Mouse (Mus musculus) CH12F3 (cell line): ENCODE results near the gene Fxyd3.

Experiments
- in situ Hi-C: fragments of 300-500 bp; cut with MboI; formaldehyde crosslinking; loops from 2 replicates; pipeline ENCODE4 v1.14.3; 2020; ENCODE audit warnings: low sequenced_read_pairs

The Fxyd3 gene

GRCm38 (mm10) chr7:31051321-31052021, 25.0 kb downstream of the Fxyd3 start, which contains the start of gene Fxyd7:
Fxyd7 (minus strand) TSS chr7:31051467.
- in situ Hi-C loops: no loop called here

- in situ Hi-C loops: no loop called here
Observed at GRCm38 (mm10) chr7:31050921-31051320, 25.6 kb downstream of the Fxyd3 start.

DNA sequence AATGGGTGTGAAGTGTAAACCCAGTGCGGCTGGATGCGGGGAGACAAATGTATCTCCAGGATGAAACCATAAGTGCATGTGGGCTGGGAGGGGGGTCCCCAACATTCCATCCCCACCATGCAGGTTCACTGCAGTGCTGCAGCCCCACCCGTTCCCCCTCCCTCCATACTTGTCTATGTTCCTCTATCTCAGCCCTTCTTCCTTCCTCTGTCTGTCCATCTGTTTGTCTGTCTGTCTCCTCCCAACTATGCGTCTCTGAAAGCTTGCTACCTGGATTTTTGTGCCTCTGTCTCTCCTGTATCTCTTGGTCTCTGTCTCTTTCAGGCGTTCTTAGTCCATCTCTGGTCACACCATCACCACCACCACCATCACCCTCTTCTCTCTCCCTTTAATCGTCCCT, 26.0 kb downstream of the Fxyd3 start:
- in situ Hi-C loops: no loop called here

DNA sequence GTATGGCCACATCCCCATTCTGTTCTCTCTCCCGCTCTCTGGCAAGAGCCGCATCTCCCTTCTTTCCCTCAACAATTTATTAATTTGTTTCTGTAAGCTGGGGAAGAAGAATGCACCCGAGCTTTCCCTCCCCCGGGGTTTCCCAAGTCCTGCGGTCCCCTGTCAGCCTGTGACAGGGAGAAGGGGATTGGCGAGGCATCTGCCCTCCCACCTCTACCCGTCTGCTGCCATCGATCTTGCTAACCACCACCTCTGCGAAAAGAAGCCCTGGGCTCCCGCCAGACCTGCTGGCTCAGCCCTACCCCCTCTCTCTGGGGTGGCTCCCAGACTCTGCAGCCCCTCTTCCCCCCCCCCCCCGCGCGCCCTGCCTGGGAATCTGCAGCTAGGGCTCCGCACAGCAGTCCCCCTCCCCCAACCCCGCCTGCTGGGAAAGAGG, 26.6 kb downstream of the Fxyd3 start:
- in situ Hi-C loops: no loop called here

DNA sequence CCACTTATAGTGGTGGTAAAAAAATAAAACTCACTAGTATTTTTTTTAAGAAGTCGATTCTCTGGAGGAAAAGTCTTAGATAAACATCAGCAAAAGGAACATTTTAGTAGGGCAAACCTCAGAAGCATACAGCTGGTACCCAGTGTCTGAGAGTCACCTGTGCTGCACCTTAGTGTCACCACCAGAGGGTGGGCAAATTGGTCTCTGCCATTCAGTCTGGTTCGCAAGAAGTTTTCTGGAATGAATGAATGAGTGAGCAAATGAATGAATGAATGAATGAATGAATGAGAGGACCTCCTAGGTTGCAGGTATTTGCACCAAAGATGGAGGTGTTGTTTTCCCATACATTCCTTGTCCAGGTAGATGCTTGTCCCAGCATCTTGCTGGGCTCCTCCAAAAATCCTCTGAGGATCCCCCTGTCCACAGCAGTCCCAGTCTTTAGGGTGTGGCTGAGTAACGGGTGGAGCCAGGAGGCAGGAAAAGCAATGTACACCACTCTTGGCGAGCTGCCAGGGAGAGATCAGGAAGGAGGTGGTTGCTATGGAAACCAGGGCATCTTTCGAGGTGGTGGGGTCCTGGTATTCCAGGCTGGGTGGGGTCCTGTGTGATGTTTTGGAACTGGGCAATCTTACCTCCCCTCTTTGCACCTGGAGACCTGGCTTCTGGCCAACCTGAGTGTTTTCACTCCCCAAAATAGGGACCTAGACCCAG, 27.2 kb downstream of the Fxyd3 start:
- in situ Hi-C loops: no loop called here

GRCm38 (mm10) chr7:31042431-31042910, 34.0 kb downstream of the Fxyd3 start, which contains the start of gene Fxyd5:
Fxyd5 (minus strand) TSS chr7:31042481.
- in situ Hi-C loops: no loop called here

DNA sequence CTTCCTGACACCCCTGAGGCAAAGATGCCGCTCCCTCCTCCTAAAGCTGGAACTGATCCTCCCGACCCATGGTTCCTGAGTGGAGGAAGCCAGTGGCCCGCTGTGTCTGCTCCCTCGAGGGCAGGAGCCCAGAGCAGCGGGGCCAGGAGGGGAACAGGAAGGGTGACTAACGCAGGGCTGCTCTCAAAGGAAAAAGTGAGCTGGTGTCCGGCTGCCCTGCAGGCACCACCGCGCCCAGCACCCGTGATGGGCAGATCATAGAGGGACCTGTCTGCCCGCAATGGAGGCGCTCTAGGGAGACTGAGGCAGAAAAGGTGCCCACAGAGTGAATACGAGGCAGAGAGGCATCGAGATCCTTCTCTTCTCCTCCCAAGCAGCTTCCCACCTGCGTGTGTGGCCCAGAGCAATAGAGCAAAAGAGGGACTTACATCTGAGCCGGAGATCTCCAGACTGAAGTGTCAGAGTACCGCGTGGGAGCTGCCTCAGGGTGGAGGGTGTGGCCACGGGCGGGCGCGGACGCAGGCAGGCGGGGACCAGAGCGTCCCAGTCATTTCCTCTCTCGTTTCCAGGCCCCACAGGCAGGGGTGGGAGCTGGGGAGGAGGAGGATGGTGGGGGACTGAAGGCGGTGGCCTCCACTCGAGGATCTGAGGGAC, 34.7 kb downstream of the Fxyd3 start:
- in situ Hi-C loops: no loop called here

DNA sequence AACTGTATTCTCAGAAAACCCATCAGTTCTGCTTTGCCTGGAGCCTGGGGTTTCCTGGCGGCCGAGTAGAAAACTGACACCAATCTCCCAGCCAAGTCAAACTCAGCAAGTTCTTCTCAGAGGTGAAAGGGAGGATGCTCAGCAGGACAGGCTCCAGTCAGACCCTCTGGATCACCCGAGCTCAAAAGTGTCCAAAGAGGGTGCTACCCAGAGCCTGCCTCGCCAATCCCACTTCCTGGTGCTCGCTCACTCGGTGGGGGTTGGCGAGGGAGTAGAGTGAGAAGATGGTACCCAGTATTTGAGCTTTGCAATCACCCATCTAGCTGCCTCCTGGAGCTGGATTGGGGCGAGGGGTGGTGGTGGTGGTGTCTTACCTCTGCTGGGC, 35.5 kb downstream of the Fxyd3 start:
- in situ Hi-C loops: no loop called here

- in situ Hi-C loops: no loop called here
Observed at GRCm38 (mm10) chr7:31040281-31041022, 36.1 kb downstream of the Fxyd3 start.

DNA sequence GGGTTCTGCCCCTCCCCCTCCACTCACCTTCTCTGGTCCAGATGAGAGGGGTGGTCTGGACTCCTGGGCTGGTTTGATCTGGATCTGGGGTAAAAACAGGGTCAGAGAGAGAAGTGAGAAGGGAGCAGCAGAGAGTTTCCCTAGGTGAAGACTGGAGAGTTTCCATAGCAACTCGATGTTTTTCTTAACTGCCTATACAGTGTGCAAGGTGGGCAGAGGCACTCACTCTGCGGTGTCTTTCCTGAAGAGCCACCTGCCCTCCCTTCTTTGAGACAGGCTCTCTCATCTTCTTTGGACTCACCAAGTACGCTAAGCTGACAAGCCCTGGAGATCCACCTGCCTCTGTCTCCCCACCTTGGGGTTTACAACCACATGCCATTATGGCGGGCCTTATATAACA, 37.5 kb downstream of the Fxyd3 start:
- in situ Hi-C loops: no loop called here

DNA sequence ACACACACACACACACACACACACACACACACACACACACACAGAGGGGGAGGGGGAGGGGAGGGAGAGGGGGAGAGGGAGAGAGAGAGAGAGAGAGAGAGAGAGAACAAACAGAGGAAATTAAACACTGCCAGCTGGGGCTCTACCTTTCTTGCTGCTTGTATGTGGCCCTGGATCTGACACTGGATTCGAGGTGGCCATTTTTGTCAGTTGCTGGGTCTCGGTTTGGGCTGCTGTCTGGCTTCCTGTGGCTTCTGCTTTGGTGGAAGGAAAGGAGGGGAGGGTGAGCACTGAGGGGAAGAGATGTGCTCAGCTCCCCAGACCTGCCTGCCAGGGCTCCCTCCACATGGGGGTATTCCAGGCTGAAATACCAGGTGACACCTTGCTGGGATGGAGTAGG, 38.8 kb downstream of the Fxyd3 start:
- in situ Hi-C loops: no loop called here

DNA sequence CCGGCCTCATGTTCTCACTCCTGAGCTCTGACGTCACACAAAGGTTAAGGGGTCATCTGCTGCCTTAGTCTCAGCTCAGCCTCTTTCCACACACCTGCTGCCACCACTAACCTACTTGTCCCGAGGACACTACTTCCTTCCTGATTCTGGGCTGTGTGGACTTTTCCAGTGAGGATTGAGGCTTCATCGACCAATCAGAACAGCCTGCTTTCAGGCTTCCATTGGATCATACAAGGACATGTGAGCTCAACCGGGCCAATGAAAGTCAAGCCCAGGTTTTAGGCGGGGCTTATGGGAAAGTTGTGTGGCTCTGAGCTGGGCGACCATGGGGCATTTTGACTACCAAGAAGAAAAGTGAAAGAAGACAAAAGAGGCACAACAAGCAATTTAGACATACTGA, 39.6 kb downstream of the Fxyd3 start:
- in situ Hi-C loops: no loop called here

- in situ Hi-C loops: no loop called here
Observed at GRCm38 (mm10) chr7:31035291-31035690, 41.2 kb downstream of the Fxyd3 start.

- in situ Hi-C loops: no loop called here
Observed at GRCm38 (mm10) chr7:31034789-31035188, 41.7 kb downstream of the Fxyd3 start.

GRCm38 (mm10) chr7:31033409-31034165, 42.9 kb downstream of the Fxyd3 start:
- in situ Hi-C loops: no loop called here

DNA sequence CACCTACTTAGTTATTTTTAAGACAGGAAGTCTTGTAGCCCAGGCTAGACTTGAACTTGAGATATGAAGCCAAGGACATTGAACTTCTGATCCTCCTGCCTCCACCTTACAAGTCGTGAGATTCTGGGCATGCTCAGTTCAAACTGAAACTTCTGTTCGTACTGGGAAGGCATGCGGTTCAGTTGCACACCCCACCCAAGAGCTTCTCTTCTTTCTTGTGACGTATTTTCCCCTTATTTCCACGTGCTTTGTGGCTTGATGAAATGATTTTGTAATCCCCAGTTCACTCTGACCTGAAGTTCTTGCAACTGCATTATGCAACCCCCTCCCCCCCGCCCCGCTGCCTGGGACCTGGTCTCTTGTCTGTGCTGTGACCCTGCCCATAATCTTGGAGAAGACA, 44.8 kb downstream of the Fxyd3 start:
- in situ Hi-C loops: no loop called here

DNA sequence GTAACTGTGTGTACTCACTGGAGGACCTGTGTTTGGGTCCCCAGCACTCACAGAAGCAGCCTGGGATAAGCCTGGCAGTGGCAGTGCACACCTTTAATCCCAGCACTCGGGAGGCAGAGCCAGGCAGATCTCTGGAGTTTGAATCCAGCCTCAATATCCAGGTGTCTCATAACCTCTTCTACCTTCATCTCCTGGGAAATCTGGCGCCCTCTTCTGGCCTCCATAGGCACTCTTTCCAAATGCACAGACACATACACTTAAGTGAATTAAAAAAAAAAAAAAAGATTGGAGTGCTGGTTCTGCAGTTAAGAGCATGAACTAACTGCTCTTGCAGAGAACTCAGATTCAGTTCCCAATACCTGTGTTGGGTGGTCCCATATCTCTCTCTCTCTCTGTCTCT, 45.8 kb downstream of the Fxyd3 start:
- in situ Hi-C loops: no loop called here

GRCm38 (mm10) chr7:31028609-31029008, 47.9 kb downstream of the Fxyd3 start:
- in situ Hi-C loops: no loop called here
